Mouse (Mus musculus): ENCODE data around the gene Hbq1a. TPM values are rescaled to one million over a fixed set of nuclear protein-coding genes. Genes with fewer than 3 reads are reported as not detected.
A peak's percentile ranks its signal among the peaks of the same experiment; 100 is the strongest.

The Hbq1a gene
- polyA plus RNA-seq, 1 experiment from 2014 or later: not detected

DNA sequence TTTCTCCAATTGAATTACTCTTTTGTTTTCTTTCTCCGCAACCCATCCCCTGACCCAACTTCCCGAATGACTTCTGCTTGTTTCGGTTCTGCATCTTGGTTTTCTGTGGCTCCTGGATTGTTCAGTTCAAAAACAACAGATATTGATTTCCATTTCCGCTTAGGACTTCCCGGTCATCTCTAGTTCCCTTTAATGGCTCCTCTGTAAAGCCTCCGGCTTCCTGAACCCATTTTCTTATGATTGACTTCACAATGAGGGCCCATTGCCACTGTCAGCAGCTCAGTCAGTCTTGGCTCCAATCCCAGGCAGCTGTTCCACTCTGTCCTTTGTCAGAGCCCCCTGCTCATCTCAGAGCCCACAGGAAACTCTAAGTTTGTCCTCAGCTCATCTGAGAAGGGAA lies 31.2 kb downstream of the Hbq1a start:
- Histone ChIP-seq H3K27ac (ENCODE audit: low read depth) (0 out of 2 replicates have a peak overlapping the region, but pooled peaks have one; percentile 3), H3K27me3 (replicated peaks; ENCODE audit: control insufficient read depth, insufficient read depth, low read length) (no peaks in the 10 kb centered on the region), H3K9me3 (ENCODE audit: control insufficient read depth, low read length) (no peaks in the 10 kb centered on the region), H3K4me3 (ENCODE audit: low read depth, low read length) (no peak overlapping the region), H3K9ac (ENCODE audit: low read length) (no peak overlapping the region), H3K4me2 (ENCODE audit: low read length) (no peak overlapping the region), H3K4me1 (replicated peaks; ENCODE audit: control insufficient read depth, insufficient read depth, low read length) (peaks cover 5% of the 10 kb centered on the region; the same call in 1 of the 2 replicates), H3K36me3 (ENCODE audit: control insufficient read depth, insufficient read depth, low read length) (no peaks in the 10 kb centered on the region)
- ATAC-seq (replicated peaks; ENCODE audit: low FRiP score, low TSS enrichment, low read depth) (no peak), DNase-seq (ENCODE audit: low spot score) (no peak)
- 50% methylated on average over 6 of the region's 6 CpGs for WGBS

DNA sequence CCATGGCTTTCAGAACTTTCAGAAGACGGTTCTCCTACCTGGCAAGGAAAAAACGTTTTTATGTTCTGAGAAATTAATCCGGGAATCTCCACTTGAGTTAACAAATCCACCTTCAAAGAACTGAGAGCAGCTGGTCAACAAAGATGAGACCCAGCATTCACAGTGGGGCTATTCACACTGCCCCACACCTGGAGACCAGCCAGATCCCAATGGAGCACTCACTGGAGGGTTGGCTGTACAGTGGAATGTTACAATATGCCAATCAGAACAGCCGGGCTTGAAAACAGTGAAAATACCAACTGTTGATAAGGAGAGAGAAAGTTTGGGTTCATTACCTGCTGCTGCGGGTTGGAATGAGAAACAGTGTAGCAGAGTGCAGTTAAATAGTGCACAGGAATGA lies 32.0 kb downstream of the Hbq1a start:
- no peak overlapping the region for H3K4me2 ChIP-seq (ENCODE audit: low read length)
- H3K27ac ChIP-seq (ENCODE audit: low read depth): no peak overlapping the region
- DNase-seq (ENCODE audit: low spot score) (no peak), ATAC-seq (replicated peaks; ENCODE audit: low FRiP score, low TSS enrichment, low read depth) (0 out of 2 replicates have a peak, but pooled peaks have one; percentile 22)
- no peak overlapping the region for H3K4me3 ChIP-seq (ENCODE audit: low read depth, low read length)
- H3K4me1 ChIP-seq (replicated peaks; ENCODE audit: control insufficient read depth, insufficient read depth, low read length): peaks cover 5% of the 10 kb centered on the region; the same call in 1 of the 2 replicates
- no peak overlapping the region for H3K9ac ChIP-seq (ENCODE audit: low read length)
- WGBS: 60% methylated on average over 5 of the region's 5 CpGs
- no peaks in the 10 kb centered on the region for H3K27me3 ChIP-seq (replicated peaks; ENCODE audit: control insufficient read depth, insufficient read depth, low read length)
- no peaks in the 10 kb centered on the region for H3K36me3 ChIP-seq (ENCODE audit: control insufficient read depth, insufficient read depth, low read length)
- 0 out of 2 replicates have a peak, but pooled peaks cover 2% of the 10 kb centered on the region for H3K9me3 ChIP-seq (ENCODE audit: control insufficient read depth, low read length)

DNA sequence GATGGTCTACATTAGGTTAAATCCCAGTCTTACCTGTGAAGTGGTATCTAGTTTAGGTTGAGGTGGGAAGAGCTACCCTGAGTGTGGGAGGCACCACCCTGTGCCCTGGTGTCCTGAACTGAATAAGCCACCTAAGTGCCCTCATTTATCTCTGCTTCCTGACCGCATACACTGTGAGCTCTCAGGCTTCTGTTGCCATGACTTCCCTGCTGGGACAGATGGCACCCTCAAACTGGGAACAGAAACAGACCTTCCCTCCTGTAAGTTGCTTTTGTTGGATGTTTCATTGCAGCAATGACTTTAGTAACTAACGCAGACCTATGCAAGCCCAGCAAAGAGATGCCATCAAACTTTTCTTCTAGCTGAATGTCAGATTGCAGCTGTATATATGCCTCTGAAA lies 33.4 kb downstream of the Hbq1a start:
- Histone ChIP-seq H3K36me3 (ENCODE audit: control insufficient read depth, insufficient read depth, low read length) (no peaks in the 10 kb centered on the region), H3K4me3 (ENCODE audit: low read depth, low read length) (no peak overlapping the region), H3K27ac (ENCODE audit: low read depth) (no peak overlapping the region), H3K9ac (ENCODE audit: low read length) (no peak overlapping the region), H3K4me2 (ENCODE audit: low read length) (no peak overlapping the region), H3K27me3 (replicated peaks; ENCODE audit: control insufficient read depth, insufficient read depth, low read length) (no peaks in the 10 kb centered on the region), H3K9me3 (ENCODE audit: control insufficient read depth, low read length) (0 out of 2 replicates have a peak, but pooled peaks cover 3% of the 10 kb centered on the region), H3K4me1 (replicated peaks; ENCODE audit: control insufficient read depth, insufficient read depth, low read length) (peaks cover 5% of the 10 kb centered on the region; the same call in 1 of the 2 replicates)
- WGBS: 61% methylated on average over 2 of the region's 2 CpGs
- ATAC-seq (replicated peaks; ENCODE audit: low FRiP score, low TSS enrichment, low read depth): no peak
- no peak for DNase-seq (ENCODE audit: low spot score)

DNA sequence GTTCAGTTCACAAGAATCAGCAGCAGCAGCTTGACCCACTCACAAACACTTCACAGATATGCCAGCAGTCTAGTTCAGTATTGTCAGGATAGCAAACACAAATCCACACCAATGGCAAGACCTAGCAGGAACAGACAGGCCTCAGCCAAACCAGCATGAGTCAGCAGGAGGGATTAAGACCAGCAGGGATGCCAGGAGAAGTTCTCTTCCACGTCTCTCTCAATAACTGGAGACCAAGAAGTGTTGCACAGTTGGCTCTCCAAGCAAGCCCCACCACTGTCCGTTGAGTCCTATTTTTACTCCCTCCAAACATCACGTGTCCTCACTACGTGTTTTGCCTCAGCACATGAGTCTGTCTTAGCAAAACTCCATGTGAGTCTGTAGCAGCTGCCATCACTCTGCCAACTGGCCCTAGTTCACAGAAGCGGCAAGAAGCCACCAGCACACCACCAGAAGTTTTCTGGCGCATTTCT lies 36.6 kb downstream of the Hbq1a start:
- no peak overlapping the region for H3K9ac ChIP-seq (ENCODE audit: low read length)
- H3K36me3 ChIP-seq (ENCODE audit: control insufficient read depth, insufficient read depth, low read length): no peaks in the 10 kb centered on the region
- ATAC-seq (replicated peaks; ENCODE audit: low FRiP score, low TSS enrichment, low read depth) (no peak), DNase-seq (ENCODE audit: low spot score) (no peak)
- H3K27me3 ChIP-seq (replicated peaks; ENCODE audit: control insufficient read depth, insufficient read depth, low read length): no peaks in the 10 kb centered on the region
- H3K4me1 ChIP-seq (replicated peaks; ENCODE audit: control insufficient read depth, insufficient read depth, low read length): no peaks in the 10 kb centered on the region; the same call in 1 of the 2 replicates
- no peak overlapping the region for H3K4me2 ChIP-seq (ENCODE audit: low read length)
- 0 out of 2 replicates have a peak, but pooled peaks cover 3% of the 10 kb centered on the region for H3K9me3 ChIP-seq (ENCODE audit: control insufficient read depth, low read length)
- no peak overlapping the region for H3K4me3 ChIP-seq (ENCODE audit: low read depth, low read length)
- H3K27ac ChIP-seq (ENCODE audit: low read depth): no peak overlapping the region
- WGBS: 88% methylated on average over 6 of the region's 6 CpGs

DNA sequence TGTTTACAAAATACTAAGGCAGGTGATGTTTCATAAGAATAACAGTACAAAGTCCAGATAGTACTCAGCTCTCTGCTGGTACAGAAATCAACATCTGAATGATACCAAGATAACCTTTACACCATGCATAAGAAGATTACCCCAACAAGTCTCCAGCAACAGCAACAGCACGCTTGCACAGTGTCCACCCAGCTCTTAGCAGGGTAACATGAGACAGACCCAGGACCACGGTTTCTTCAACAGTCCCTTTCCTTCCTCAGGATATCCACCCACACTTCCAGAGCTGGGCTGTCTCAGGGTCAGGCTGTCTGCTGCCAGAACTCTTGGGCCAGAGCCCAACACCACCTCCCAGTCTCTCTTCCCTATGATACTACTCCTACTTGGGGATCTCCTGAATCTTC lies 39.3 kb downstream of the Hbq1a start:
- Histone ChIP-seq H3K4me3 (ENCODE audit: low read depth, low read length) (no peak overlapping the region), H3K36me3 (ENCODE audit: control insufficient read depth, insufficient read depth, low read length) (no peaks in the 10 kb centered on the region), H3K27ac (ENCODE audit: low read depth) (no peak overlapping the region), H3K9ac (ENCODE audit: low read length) (no peak overlapping the region), H3K27me3 (replicated peaks; ENCODE audit: control insufficient read depth, insufficient read depth, low read length) (no peaks in the 10 kb centered on the region), H3K4me1 (replicated peaks; ENCODE audit: control insufficient read depth, insufficient read depth, low read length) (no peaks in the 10 kb centered on the region; the same call in 1 of the 2 replicates), H3K9me3 (ENCODE audit: control insufficient read depth, low read length) (0 out of 2 replicates have a peak, but pooled peaks cover 3% of the 10 kb centered on the region), H3K4me2 (ENCODE audit: low read length) (no peak overlapping the region)
- ATAC-seq (replicated peaks; ENCODE audit: low FRiP score, low TSS enrichment, low read depth) (no peak), DNase-seq (ENCODE audit: low spot score) (no peak)
- WGBS: 31% methylated on average over 2 of the region's 2 CpGs

DNA sequence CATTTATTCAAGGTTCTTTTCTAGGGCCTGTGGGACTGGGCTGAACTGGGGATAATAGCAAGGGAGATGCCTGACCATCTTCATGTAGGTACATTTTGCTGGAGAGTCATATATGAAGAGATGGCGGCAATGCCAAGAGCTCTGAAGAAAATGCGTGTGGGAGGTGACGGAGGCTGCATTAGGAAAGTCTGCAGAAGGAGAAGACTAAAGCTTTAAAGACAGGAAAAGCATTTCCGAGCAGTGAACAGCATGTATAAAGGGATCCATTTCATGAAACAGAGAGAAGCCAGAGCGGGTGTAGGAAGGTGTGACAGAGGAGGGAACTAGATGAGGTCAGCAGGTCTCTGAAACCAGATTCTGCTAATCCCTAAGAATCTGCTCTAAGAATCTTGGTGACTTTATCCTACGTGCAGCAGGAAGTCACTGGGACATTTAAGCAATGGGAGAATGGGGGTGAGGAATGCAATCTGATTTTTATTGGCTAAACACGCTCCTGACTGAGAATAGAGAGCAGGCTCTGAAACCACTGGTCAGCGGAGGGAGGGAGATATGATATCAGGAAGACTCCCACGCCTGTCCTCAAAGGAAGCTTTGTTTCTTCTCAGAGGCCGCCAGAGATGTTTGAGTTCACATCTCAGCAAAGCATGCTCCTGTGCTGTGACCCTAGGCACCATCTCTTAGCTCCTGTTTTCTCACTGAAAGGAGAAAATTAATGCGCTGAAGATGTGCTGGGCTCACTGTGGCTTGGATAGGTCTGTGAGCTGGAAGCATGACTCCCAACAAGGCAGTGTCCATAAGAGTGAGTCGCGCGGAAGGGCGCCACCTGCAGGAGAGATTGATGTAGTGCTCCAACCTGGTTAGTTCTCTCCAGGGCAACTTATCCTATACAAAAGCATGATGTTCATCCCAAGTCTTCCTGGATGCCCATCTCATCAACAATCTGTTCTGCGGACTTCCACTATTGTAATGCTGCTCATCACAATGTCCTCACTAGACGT lies 40.9 kb downstream of the Hbq1a start:
- WGBS: 35% methylated on average over 17 of the region's 17 CpGs
- Histone ChIP-seq H3K27ac (ENCODE audit: low read depth) (no peak overlapping the region; the same call in 1 of the 2 replicates), H3K4me1 (replicated peaks; ENCODE audit: control insufficient read depth, insufficient read depth, low read length) (peaks cover 3% of the 10 kb centered on the region; the same call in 1 of the 2 replicates), H3K36me3 (ENCODE audit: control insufficient read depth, insufficient read depth, low read length) (no peaks in the 10 kb centered on the region), H3K27me3 (replicated peaks; ENCODE audit: control insufficient read depth, insufficient read depth, low read length) (no peaks in the 10 kb centered on the region), H3K9ac (ENCODE audit: low read length) (no peak overlapping the region), H3K4me2 (ENCODE audit: low read length) (no peak overlapping the region), H3K4me3 (ENCODE audit: low read depth, low read length) (no peak overlapping the region), H3K9me3 (ENCODE audit: control insufficient read depth, low read length) (0 out of 2 replicates have a peak, but pooled peaks cover 3% of the 10 kb centered on the region)
- DNase-seq (ENCODE audit: low spot score) (peak; percentile 86), ATAC-seq (replicated peaks; ENCODE audit: low FRiP score, low TSS enrichment, low read depth) (peak; percentile 48; the same call in 1 of the 2 replicates)

DNA sequence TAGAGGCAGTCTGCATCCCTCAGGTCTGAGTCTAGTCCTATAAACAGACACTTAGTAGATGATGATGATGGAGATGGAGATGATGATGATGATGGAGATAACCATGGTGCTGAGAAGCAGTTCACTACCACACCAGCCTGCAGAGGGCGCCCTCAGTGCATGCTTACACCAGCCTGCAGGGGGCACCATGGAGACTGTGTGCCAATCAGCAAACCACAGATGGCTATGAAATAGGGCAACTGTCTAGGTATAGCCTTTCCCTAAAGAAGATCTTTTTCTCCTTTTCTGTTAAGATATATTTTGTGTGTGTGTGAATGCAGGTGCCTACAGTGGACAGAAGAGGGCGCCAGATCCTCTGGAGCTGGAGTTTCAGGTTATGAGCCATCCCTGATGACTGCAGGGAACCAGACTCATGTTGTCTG lies 42.9 kb downstream of the Hbq1a start:
- 11% methylated on average over 2 of the region's 2 CpGs for WGBS

DNA sequence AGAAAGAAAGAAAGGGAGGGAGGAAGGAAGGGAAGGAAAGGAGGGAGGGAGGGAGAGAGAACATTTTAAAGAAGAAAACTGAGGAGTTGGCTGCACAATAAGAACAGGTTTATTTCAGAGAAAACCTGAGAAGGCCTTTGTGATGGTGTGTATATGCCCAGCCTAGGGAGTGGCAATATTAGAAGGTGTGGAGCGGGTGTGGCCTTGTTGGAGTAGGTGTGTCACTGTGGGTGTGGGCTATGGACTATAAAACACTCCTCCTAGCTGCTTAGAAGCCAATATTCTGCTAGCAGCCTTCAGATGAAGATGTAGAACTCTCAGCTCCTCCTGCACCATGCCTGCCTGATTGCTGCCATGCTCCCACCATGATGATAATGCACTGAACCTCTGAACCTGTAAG lies 43.5 kb downstream of the Hbq1a start:
- Histone ChIP-seq H3K27me3 (replicated peaks; ENCODE audit: control insufficient read depth, insufficient read depth, low read length) (no peaks in the 10 kb centered on the region), H3K4me1 (replicated peaks; ENCODE audit: control insufficient read depth, insufficient read depth, low read length) (peaks cover 8% of the 10 kb centered on the region; the same call in 1 of the 2 replicates), H3K9ac (ENCODE audit: low read length) (no peak overlapping the region), H3K4me3 (ENCODE audit: low read depth, low read length) (no peak overlapping the region), H3K36me3 (ENCODE audit: control insufficient read depth, insufficient read depth, low read length) (no peaks in the 10 kb centered on the region), H3K9me3 (ENCODE audit: control insufficient read depth, low read length) (no peaks in the 10 kb centered on the region), H3K27ac (ENCODE audit: low read depth) (no peak overlapping the region), H3K4me2 (ENCODE audit: low read length) (no peak overlapping the region)
- ATAC-seq (replicated peaks; ENCODE audit: low FRiP score, low TSS enrichment, low read depth): no peak
- DNase-seq (ENCODE audit: low spot score): no peak
- WGBS: 94% methylated on average over 1 of the region's 1 CpGs

More for the DNA sequence above, 42.9 kb downstream of the Hbq1a start:
- Histone ChIP-seq H3K4me2 (ENCODE audit: low read length) (no peak overlapping the region), H3K27ac (ENCODE audit: low read depth) (no peak overlapping the region), H3K27me3 (replicated peaks; ENCODE audit: control insufficient read depth, insufficient read depth, low read length) (no peaks in the 10 kb centered on the region), H3K4me3 (ENCODE audit: low read depth, low read length) (no peak overlapping the region), H3K36me3 (ENCODE audit: control insufficient read depth, insufficient read depth, low read length) (no peaks in the 10 kb centered on the region), H3K9ac (ENCODE audit: low read length) (no peak overlapping the region), H3K9me3 (ENCODE audit: control insufficient read depth, low read length) (no peaks in the 10 kb centered on the region), H3K4me1 (replicated peaks; ENCODE audit: control insufficient read depth, insufficient read depth, low read length) (peaks cover 8% of the 10 kb centered on the region; the same call in 1 of the 2 replicates)
- DNase-seq (ENCODE audit: low spot score) (no peak), ATAC-seq (replicated peaks; ENCODE audit: low FRiP score, low TSS enrichment, low read depth) (no peak)
